Mouse (Mus musculus): ENCODE measurements around the gene Mbd4.

The Mbd4 gene

GRCm38 (mm10) chr6:115859258-115859657, 6.1 kb upstream of the Mbd4 start:
- DNase-seq (ENCODE audit: low spot score), result no peak

GRCm38 (mm10) chr6:115856361-115856745, 3.2 kb upstream of the Mbd4 start:
- no peak for DNase-seq (ENCODE audit: low spot score)

GRCm38 (mm10) chr6:115855733-115856360, 2.7 kb upstream of the Mbd4 start:
- DNase-seq (ENCODE audit: low spot score), result no peak

- DNase-seq (ENCODE audit: low spot score), result peak; percentile 32
Observed at GRCm38 (mm10) chr6:115854432-115854831, 1.3 kb upstream of the Mbd4 start.

- no peak for DNase-seq (ENCODE audit: low spot score)
Observed at GRCm38 (mm10) chr6:115853985-115854384, 814 bp upstream of the Mbd4 start.

- DNase-seq (ENCODE audit: low spot score), result peak; percentile 23
Observed at GRCm38 (mm10) chr6:115852446-115853090, 603 bp downstream of the Mbd4 start.

- no peak for DNase-seq (ENCODE audit: low spot score)
Observed at GRCm38 (mm10) chr6:115848598-115849304, 4.4 kb downstream of the Mbd4 start.

- DNase-seq (ENCODE audit: low spot score), result peak; percentile 78
Observed at GRCm38 (mm10) chr6:115846640-115847411, 6.3 kb downstream of the Mbd4 start.

GRCm38 (mm10) chr6:115845006-115845405, 8.2 kb downstream of the Mbd4 start:
- no peak for DNase-seq (ENCODE audit: low spot score)

- no peak for DNase-seq (ENCODE audit: low spot score)
Observed at GRCm38 (mm10) chr6:115838745-115839144, 14.4 kb downstream of the Mbd4 start.

GRCm38 (mm10) chr6:115838161-115838597, 15.0 kb downstream of the Mbd4 start, which contains the start of gene Efcab12:
Efcab12 (minus strand) TSS chr6:115838412.
- peak; percentile 84 for DNase-seq (ENCODE audit: low spot score)

- no peak for DNase-seq (ENCODE audit: low spot score)
Observed at GRCm38 (mm10) chr6:115833861-115834260, 19.3 kb downstream of the Mbd4 start.

- DNase-seq (ENCODE audit: low spot score), result no peak
Observed at GRCm38 (mm10) chr6:115832152-115832850, 20.9 kb downstream of the Mbd4 start.

- DNase-seq (ENCODE audit: low spot score), result no peak
Observed at GRCm38 (mm10) chr6:115830779-115831601, 22.2 kb downstream of the Mbd4 start.

GRCm38 (mm10) chr6:115823850-115824464, 29.2 kb downstream of the Mbd4 start:
- peak; percentile 78 for DNase-seq (ENCODE audit: low spot score)

- DNase-seq (ENCODE audit: low spot score), result no peak
Observed at GRCm38 (mm10) chr6:115821216-115821993, 31.8 kb downstream of the Mbd4 start.

GRCm38 (mm10) chr6:115818129-115818528, 35.0 kb downstream of the Mbd4 start:
- DNase-seq (ENCODE audit: low spot score), result no peak

- no peak for DNase-seq (ENCODE audit: low spot score)
Observed at GRCm38 (mm10) chr6:115815041-115815440, 38.1 kb downstream of the Mbd4 start.

GRCm38 (mm10) chr6:115814104-115814503, 39.1 kb downstream of the Mbd4 start:
- DNase-seq (ENCODE audit: low spot score), result peak; percentile 70
